Mouse (Mus musculus) CD4-positive, CD25-positive, alpha-beta regulatory T cell, adult 4 months (primary cell): ENCODE data around the gene Flvcr2. TPM values are rescaled to one million over a fixed set of nuclear protein-coding genes. Genes with fewer than 3 reads are reported as not detected.

ENCODE experiments used
- ATAC-seq: one replicate; pipeline ENCODE4 v1.8.0; 2017
- polyA plus RNA-seq, 2 experiments: library from polyadenylated mRNA; unstranded; fragments of 100-300 nt; shearing (Covaris generic); gene quantifications; one replicate each; pipeline ENCODE4 v1.2.1; 2017

Flvcr2 gene
- polyA plus RNA-seq, 2 experiments from 2014 or later = 0.39 to 0.89 TPM

DNA sequence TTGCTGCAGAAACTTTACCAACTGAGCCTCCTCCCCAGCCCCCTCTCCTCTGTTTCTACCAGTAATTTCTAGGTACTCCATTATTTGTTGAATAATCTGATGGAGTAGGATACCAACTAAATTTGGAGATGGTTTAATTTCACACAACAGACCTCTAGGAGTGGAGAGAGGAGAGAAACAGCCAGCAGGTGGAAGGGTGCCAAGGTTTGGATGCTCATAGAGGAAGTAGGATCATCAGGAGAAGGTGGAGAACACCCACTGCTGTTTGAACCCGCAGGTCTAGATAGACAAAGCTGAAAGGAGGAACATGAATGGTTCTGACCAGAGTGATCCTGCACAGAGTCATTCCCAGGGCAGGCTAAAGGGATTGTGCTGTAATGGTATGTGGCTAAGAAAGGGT, 49.2 kb downstream of the Flvcr2 start:
- ATAC-seq = no peak

DNA sequence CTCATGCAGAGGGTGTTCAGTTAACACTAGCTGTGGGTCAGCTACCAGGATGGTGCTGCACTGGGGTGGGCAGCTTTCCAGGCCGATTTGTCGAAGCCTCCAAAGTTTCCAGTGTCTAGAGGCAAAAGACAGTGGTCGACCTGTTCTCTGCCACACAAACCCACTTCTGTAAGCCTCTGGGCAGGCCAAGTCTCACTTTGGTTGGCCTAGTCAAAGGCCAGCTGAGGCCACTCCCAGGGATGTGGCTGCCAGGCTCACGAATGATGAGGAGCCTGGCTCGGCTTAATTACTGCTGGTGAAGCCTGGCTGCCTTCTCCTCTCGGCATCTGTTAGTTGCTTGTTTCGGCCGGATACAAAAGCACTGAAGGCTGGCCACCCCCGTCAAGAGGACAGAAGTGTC, 53.7 kb downstream of the Flvcr2 start:
- ATAC-seq = no peak

DNA sequence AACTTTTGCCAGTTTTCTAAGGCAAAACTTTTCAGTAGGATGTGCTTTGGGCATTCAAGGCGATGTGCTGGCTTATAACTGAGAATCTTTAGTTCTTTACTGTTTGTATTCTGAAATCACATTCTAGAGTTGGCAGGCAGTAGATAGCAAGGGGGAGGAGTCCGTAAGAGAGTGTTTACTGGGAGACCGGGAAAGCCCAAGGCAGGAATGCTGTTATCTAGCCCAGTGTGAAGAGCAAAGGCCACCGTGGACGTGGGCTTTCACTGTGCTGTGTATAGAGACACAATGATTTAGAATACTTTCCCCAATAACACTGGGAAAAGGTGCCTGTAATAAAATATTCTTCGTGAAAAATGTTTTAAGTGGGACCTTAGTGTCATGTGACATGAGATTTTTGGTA, 63.4 kb downstream of the Flvcr2 start:
- ATAC-seq = no peak

- no peak for ATAC-seq
Measured at GRCm38 (mm10) chr12:85810959-85811358, 64.6 kb downstream of the Flvcr2 start.

DNA sequence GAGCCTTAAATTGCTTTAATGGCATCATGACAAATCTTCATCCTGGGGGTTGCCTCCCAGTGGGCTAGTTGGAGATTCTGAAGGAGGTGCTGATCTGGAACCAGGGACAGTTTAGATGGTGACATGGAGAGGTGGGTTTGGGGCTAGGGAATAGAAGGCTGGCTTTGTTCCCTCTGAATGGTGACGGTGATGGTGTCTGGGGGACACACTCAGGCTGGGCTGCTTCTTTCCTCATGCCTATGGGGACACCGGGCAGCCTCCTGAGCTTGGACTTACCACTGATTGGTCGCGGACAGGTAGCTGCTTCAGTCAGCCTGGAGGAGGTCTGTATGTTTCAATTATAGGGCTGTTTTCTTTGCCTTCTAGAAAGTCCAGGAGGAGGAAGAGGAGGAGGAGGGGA, 65.3 kb downstream of the Flvcr2 start:
- no peak for ATAC-seq

GRCm38 (mm10) chr12:85813599-85813998, 67.3 kb downstream of the Flvcr2 start:
- ATAC-seq = no peak

DNA sequence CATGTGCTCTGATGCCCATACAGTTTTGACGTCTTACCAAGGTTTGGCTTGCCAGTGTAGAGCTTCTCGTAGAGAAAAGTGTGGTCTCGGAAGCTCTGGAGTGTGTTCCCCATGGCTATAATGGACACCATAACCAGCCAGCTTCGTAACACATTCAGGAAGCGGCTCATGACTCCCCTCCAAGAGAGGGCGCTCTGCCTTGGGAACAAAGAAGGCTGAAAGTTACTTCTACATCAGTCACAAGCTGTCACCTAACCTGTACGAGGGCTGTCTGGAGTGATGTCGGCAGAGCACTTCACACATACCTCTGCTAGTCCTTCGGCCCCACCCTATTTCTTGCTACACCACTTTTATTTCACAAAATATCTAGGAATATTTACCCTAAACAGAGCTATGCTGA, 75.7 kb downstream of the Flvcr2 start:
- ATAC-seq = no peak

DNA sequence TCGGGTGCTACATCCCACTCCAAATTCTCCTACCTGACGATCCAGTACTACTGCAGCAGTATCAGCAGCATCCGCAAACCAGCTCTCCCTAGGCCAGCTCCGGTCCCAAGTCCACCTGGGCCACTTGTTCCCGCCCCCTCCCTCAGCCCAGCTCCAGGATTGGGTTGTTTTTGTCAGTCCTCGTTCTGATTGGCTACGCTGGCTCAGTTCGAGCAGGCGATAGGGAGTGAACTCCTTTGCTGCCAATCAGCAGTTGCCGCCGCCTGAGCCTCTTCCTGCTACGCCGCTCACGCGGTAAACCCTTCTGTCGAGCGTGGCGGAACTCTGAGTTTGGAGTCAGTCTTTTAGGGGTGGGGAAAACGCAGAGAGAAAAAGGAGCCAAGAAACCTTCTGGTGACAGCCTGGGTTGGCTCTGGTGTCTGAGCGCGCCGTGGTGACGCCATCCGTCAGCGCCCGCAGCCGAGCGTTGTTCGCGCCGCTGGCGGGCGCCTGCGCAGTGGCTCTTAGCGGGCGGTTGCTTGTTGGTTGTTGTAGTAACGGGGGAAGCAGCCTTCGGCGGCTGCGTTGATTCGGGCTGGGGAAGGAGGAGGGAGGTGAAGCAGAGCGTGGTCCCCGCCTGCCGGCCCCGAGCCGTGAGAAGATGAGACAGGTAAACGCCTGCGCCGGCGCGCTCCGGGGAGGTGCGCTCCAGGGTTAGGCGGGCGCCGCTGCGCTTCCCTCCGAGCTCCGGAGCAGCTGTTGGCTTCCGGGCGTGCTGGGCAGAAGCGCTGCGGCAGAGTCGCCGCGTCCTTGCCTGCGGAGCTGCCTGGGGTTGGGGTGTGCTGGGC, 78.3 kb downstream of the Flvcr2 start, which contains the start of the genes Erg28 and Ttll5:
TSS of gene Erg28 (minus strand) at position 113 of the 827 bp plus-strand sequence.
TSS of gene Ttll5 (plus strand) at position 222 of the 827 bp plus-strand sequence.
- peak; percentile 90 for ATAC-seq

GRCm38 (mm10) chr12:85825361-85825760, 79.0 kb downstream of the Flvcr2 start:
- ATAC-seq = no peak

GRCm38 (mm10) chr12:85825822-85826221, 79.5 kb downstream of the Flvcr2 start:
- no peak for ATAC-seq

DNA sequence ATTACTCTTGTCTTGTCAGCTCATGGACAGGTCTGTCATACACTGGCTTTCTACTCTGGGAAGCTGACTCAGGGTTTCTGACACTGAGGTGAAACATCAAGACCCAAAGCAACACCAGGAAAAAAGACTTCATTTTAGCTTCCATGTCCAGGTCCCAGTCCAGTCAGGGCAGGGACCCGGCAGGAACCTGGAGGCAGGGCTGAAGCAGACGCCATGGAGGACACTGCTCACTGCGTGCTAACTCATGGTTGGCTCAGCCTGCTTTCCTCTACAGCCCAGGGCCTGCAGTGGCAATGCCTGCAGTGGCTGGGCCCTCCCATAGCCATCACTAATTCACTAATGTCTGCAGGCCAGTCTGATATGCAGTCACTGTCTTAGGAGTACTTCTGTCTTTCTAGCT, 82.5 kb downstream of the Flvcr2 start:
- no peak for ATAC-seq

- no peak for ATAC-seq
Measured at GRCm38 (mm10) chr12:85829866-85830265, 83.5 kb downstream of the Flvcr2 start.

DNA sequence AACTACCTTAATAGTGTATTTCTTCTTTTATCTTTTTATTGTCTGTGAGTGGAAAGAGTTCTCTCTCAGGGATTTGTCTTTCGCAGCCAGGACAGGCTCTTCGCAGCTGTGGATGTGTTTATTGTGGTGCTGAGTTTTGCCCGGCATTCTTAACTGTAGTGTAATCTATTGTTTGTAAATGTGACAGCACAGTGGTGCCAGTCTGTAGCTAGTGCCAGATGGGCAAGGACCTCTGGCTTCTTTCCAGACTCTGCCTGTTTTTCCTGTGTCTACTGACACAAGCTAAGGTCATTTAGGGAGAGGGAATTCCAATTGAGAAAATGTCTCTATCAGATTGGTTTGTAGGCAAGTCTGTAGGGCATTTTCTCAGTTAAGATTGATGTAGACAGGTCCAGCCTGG, 84.4 kb downstream of the Flvcr2 start:
- ATAC-seq = no peak

- no peak for ATAC-seq
Measured at GRCm38 (mm10) chr12:85834543-85834942, 88.2 kb downstream of the Flvcr2 start.

DNA sequence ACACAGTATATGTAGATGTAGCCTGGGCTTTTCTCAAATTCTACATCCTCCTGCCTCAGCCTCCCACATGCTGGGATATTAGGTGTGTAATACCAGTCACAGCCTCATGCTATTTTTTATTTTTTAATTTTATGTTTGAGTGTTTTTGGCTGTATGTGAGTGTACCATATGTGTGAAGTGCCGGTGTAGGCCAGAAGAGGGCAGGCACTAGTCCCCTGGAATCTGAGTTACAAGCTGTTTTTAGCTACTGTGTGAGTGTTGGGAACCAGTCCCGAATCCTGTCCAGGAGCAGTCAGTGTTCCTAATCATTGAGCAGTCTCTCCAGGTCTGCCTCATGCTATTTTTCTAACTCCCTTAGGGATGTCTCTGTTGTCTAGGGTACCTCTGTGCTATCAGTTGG, 91.4 kb downstream of the Flvcr2 start:
- ATAC-seq = no peak

DNA sequence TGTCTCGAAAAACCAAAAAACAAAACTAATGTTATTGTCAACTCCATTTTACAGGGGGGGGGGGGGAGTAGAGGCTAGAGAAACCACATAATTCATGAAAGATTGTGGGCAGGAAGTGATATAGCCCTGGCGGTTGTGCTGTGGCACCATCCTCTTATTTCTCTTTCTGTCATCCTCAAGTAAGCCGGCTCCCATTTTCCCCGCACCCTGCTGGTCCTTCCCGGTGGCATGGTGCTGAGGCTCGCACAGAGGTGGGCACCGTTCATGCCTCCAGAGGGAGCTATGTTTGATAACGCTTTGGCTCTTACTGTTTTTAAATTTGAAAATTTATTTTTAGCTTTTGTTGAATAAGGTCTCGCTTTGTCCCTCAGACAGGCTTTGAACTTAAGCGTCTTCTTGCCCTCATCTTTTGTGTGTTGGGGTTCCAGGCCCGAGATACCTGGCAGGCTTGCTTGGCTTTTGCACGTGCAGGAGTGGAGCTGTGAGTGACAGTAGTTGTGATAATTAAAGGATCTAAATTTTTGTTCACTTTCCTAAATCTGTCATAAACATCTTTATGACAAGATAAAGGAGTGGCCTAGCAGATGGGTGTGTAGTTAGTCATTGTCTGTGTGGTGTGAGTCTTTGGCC, 93.1 kb downstream of the Flvcr2 start:
- peak; percentile 74 for ATAC-seq

GRCm38 (mm10) chr12:85848164-85848958, 102.0 kb downstream of the Flvcr2 start:
- ATAC-seq = no peak

DNA sequence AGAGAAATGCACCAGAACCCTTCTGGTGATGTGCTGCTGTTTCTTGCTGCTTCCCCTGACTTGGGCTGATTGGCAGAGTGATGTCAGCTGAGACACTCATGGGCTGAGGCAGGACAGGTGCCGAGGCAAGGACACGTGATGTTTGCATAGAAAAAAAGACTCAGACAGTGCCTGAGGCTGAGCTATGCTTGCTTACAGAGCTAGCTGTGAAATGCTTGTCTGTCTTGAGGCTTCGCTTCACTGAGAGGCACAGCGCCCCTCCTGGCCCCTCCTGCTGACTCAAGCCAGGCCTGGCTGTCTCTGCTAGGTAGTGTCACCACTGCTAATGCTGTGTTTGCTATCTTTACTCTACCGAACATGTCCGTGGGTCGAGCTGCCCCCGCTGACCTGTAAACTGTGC, 104.3 kb downstream of the Flvcr2 start:
- no peak for ATAC-seq

GRCm38 (mm10) chr12:85853836-85854235, 107.5 kb downstream of the Flvcr2 start:
- ATAC-seq = no peak

DNA sequence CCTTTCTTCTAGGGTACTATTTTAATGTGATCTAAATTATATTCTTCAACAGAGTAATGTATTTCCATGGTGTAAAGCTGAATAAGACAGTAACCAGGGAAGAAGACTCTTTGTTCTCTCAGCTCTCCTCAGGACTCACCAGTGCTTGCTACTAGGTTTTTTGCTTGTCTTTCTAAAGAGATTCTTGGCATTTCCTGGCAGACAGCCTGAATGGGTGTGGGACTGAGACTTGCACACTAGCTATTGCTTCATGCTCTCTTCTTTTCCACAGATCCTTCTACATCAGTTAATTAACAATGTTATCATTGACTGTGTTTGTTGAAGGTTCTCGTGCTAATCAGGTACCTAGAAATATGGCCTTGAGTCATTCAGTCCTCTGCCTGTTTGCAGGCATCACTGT, 107.9 kb downstream of the Flvcr2 start:
- ATAC-seq = no peak

DNA sequence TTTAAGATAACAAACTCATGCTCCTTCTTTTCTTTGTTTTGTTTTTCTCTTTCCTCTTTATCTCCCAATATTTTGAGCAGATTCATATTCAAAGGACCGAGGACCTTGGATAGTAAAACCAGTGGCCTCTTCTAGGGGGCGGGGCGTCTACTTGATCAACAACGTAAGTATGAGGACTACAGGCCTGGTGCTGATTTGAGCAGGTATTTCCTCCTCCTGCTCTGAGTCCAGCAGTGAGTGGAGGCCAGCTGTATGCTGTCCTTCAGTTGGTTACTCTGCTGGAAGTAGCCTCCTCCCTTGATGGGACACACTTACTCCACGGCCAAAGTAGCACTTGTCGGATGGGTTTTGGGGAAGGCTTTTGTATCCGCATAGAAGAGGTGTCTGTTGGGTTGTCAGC, 111.0 kb downstream of the Flvcr2 start:
- ATAC-seq = no peak

DNA sequence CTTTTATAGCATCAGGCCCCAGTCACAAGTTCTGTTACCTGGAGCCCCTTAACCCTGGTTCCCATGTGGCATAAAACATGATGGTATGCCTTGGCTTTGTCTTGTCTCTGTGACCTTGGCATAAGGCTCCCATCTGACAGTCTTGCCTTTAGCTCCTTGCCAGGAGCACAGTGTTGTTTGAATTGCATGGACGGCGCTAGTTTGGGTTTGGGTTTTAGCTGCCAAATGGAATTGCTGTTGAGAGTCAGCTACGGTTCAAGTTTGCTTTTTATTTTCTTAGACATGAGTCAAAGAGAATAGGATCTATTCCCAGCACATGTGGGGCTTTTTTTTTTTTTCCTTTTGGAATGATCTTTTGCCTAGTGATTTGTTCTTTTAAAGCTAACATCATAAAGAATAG, 112.8 kb downstream of the Flvcr2 start:
- no peak for ATAC-seq

- ATAC-seq = no peak
Measured at GRCm38 (mm10) chr12:85859511-85860189, 113.3 kb downstream of the Flvcr2 start.
